Mouse (Mus musculus) thymus, adult 2 months (tissue): Measurements from ENCODE around the gene Snd1. TPM values are rescaled to one million over a fixed set of nuclear protein-coding genes. Genes with fewer than 3 reads are reported as not detected.

Source experiments
- DNase-seq: peaks from one replicate; pipeline ENCODE4 v3.0.0; 2021
- H3K27ac ChIP-seq: fragments of 200-500 bp; 2 replicates; pipeline ENCODE4 v1.5.1; 2012; ENCODE audit warnings: low read length, control low read depth; ENCODE audit not compliant: control insufficient read depth, insufficient read depth
- H3K27me3 ChIP-seq: fragments of 200-500 bp; 2 replicates; pipeline ENCODE4 v1.6.1; 2012; ENCODE audit warnings: mild to moderate bottlenecking, low read length, moderate library complexity, mixed read lengths; ENCODE audit not compliant: control insufficient read depth, insufficient read depth
- H3K36me3 ChIP-seq: fragments of 200-500 bp; 2 replicates; pipeline ENCODE4 v1.6.1; 2012; ENCODE audit warnings: mild to moderate bottlenecking, low read length, moderate library complexity; ENCODE audit not compliant: control insufficient read depth, insufficient read depth
- H3K4me1 ChIP-seq: fragments of 200-500 bp; replicated peaks from 2 replicates; pipeline ENCODE4 v1.6.1; 2012; ENCODE audit warnings: low read length; ENCODE audit not compliant: control insufficient read depth, insufficient read depth
- H3K4me3 ChIP-seq: fragments of 200-500 bp; 2 replicates; pipeline ENCODE4 v1.5.1; 2012; ENCODE audit warnings: mild to moderate bottlenecking, low read length, control low read depth, moderate library complexity; ENCODE audit not compliant: control insufficient read depth, insufficient read depth
- CTCF ChIP-seq: fragments of 200-500 bp; IDR thresholded peaks from 2 replicates; pipeline ENCODE4 v1.5.1; 2012; ENCODE audit warnings: mild to moderate bottlenecking, control low read depth, low read length, moderate library complexity, borderline replicate concordance; ENCODE audit not compliant: control insufficient read depth, poor library complexity, insufficient read depth; ENCODE audit errors: extremely low read depth
- POLR2A ChIP-seq: fragments of 200-500 bp; IDR thresholded peaks from 2 replicates; pipeline ENCODE4 v1.6.1; 2012; ENCODE audit warnings: mild to moderate bottlenecking, low read length, control low read depth, moderate library complexity; ENCODE audit not compliant: control insufficient read depth, poor library complexity, insufficient read depth; ENCODE audit errors: extremely low read depth
- WGBS: fragments of 180-500 bp; shearing (Covaris S2); methylation state at CpG from one replicate; pipeline ENCODE4 v1.1.7; 2018; 5-methylcytosine and 5-hydroxymethylcytosine counted together
- polyA plus RNA-seq: library from polyadenylated mRNA; depleted of rRNA; stranded (reverse); fragments of >200 nt; gene quantifications from 2 replicates; pipeline ENCODE4 v1.2.3, GENCODE M21; 2012

Snd1 gene
- polyA plus RNA-seq, 1 experiment = 79.3 TPM

DNA sequence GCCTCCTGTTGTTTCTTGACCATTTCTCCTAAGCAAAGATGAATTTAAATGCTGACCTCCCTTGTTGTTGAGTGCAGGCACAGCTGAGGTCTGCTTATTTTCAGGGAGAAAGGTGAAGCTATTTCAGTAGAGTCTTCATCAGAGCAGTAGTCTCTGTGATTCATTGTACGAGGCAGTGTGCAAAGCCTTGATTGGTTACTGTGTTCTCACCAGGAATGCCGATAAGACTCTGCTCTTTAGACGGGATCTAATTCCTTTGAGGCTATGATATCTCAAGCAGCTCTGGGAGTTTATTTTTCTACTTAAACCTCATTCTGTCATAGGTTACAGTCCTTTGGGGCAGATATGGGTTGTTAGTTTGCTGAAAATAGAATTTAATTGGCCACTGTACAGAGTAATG lies 128.9 kb downstream of the Snd1 start:
- Histone ChIP-seq H3K27me3 (no peaks in the 10 kb centered on the region), H3K4me1 (no peaks in the 10 kb centered on the region), H3K27ac (no peak overlapping the region), H3K4me3 (no peak overlapping the region), H3K36me3 (no peaks in the 10 kb centered on the region)
- DNase-seq = no peak
- 97% methylated on average over 3 of the region's 3 CpGs for WGBS
- TF ChIP-seq POLR2A (no peak), CTCF (no peak)

DNA sequence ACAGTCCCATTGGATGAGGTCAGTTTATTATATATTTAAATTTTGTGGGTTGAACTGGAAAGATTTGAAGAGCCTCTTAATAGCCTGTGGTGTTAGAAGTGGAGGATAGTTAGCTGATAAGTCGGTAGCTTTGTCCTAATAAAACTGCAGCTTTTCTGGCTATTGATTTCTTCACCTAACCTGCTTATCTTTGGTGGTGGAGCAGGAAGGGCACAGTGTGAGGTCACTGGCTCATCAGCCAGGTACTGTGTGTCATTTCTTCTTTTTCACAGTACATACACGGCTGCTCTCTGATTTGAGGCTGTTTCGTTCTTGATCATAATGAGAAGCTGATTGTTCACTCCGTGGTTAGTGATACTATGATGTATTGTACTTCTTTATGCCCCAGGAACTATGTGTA lies 134.4 kb downstream of the Snd1 start:
- Histone ChIP-seq H3K27me3 (no peaks in the 10 kb centered on the region), H3K4me3 (no peak overlapping the region), H3K27ac (no peak overlapping the region), H3K4me1 (no peaks in the 10 kb centered on the region), H3K36me3 (no peaks in the 10 kb centered on the region)
- DNase-seq = no peak
- no peak for TF ChIP-seq POLR2A
- TF ChIP-seq CTCF = no peak
- 95% methylated on average over 4 of the region's 4 CpGs for WGBS

DNA sequence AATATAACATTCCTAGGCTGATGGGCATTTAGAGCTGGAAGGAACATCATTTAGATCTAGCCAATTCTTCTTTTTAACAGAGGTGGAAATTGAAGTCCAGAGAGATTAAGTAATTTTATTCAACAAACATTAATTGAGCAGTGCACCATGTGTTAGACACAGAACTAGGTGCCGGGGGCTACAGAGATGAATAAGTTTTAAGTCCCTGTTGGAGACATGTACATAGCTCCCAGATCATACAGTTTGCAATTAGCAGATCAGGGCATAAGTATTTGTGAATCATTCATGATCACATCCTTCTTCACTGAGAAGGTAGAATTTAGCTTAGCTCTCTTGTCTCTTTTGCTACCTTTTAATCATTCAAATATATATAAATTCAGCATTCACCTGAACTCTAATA lies 135.2 kb downstream of the Snd1 start:
- WGBS = 96% methylated on average over 1 of the region's 1 CpGs
- no peak overlapping the region for H3K4me3 ChIP-seq
- no peak overlapping the region for H3K27ac ChIP-seq
- H3K4me1 ChIP-seq = no peaks in the 10 kb centered on the region
- H3K36me3 ChIP-seq = no peaks in the 10 kb centered on the region
- DNase-seq = no peak
- no peaks in the 10 kb centered on the region for H3K27me3 ChIP-seq
- no peak for TF ChIP-seq CTCF
- TF ChIP-seq POLR2A = no peak

DNA sequence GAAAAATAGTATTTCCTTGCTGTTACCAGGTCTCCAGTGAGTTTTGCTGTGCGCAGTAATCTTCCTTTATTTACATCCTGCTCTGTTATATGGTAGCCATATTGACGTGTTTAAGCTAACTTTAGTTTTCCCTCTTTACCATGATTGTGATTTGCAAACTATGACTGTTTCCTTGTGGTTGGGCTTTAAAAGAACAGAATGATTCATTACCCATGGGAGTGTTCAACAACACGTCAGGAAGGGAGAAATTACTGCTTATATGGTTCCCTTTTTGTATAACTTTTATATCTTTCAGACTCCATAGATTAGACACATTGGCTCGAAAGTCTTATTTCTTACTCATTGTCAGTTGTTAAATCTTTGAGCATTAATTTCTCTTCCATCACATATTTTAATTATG lies 138.5 kb downstream of the Snd1 start:
- Histone ChIP-seq H3K27ac (no peak overlapping the region), H3K27me3 (no peaks in the 10 kb centered on the region), H3K4me3 (no peak overlapping the region), H3K36me3 (no peaks in the 10 kb centered on the region), H3K4me1 (peaks cover 6% of the 10 kb centered on the region; the same call in 1 of the 2 replicates)
- WGBS = 93% methylated on average over 4 of the region's 4 CpGs
- TF ChIP-seq POLR2A = no peak
- TF ChIP-seq CTCF = no peak
- DNase-seq = no peak

DNA sequence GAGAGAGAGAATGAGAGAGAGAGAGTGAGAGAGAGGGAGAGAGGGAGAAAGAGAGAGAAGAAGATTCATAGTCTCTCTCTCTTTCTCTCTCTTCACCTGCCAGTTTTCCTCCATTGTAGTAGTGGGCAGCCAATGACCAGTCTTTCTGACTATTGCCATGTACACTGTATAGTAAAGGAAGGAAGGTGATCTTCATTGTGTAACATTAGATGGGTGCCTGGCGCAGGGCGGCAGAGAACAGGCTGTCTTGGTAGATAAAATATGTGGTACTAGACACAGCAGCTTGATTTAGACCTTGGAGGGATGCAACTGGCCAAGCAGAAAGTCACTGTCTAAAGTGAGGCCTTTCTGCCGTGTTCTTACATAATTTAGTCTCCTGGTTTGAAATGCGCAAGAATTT lies 139.9 kb downstream of the Snd1 start:
- no peak overlapping the region for H3K4me3 ChIP-seq
- no peak for DNase-seq
- H3K27ac ChIP-seq = no peak overlapping the region
- peaks cover 10% of the 10 kb centered on the region for H3K4me1 ChIP-seq
- TF ChIP-seq POLR2A (no peak), CTCF (no peak)
- no peaks in the 10 kb centered on the region for H3K27me3 ChIP-seq
- 96% methylated on average over 4 of the region's 4 CpGs for WGBS
- H3K36me3 ChIP-seq = no peaks in the 10 kb centered on the region

DNA sequence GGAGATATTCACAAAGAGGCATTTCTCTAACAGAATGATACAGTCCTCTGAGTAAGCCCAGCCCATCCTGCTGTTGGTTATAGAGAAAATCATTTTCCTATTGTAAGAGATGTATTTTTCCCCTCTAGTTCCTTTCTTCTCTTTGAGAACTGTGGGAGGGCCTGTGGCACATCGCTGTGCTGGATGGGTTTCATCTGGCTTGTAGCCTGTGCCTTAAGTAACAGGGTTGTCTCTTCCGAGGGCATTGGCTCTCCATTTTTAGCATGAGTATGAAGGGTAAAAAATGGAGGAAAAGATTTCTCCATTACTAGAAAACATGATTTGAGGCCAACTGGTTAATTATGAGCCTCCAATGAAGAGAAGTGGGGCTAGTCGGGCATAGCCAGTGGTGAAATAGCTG lies 140.5 kb downstream of the Snd1 start:
- TF ChIP-seq CTCF = no peak
- TF ChIP-seq POLR2A = no peak
- no peaks in the 10 kb centered on the region for H3K27me3 ChIP-seq
- no peak for DNase-seq
- WGBS = 95% methylated on average over 3 of the region's 3 CpGs
- no peak overlapping the region for H3K4me3 ChIP-seq
- no peaks in the 10 kb centered on the region for H3K36me3 ChIP-seq
- H3K27ac ChIP-seq = no peak overlapping the region
- H3K4me1 ChIP-seq = peaks cover 10% of the 10 kb centered on the region

DNA sequence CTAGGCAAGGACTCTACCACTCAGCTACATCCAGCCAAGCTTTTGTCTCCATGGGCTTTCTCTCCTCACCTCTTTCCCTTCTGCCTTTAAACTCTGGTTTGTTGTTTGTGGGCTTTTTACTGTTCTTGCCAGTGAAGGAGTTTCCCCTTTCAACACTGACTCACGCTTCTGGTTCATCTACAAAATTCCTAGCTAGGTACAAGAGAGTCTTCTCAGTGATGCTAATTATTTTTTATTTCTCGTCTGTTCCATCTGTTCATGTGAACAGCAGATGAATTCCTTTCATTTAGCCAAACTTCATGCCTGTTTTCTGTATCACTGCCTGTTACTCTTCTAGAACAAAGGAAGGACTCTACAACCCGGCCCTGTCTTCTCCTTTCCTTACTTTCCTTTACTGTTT lies 141.0 kb downstream of the Snd1 start:
- no peaks in the 10 kb centered on the region for H3K36me3 ChIP-seq
- WGBS = 86% methylated on average over 3 of the region's 3 CpGs
- DNase-seq = no peak
- H3K27ac ChIP-seq = no peak overlapping the region
- H3K4me1 ChIP-seq = peaks cover 10% of the 10 kb centered on the region
- no peak overlapping the region for H3K4me3 ChIP-seq
- TF ChIP-seq POLR2A (no peak), CTCF (no peak)
- no peaks in the 10 kb centered on the region for H3K27me3 ChIP-seq
